Mouse (Mus musculus) gastrocnemius, adult 8-10 months (tissue): Measurements from ENCODE around the gene Cep83. TPM values are rescaled to one million over a fixed set of nuclear protein-coding genes. Genes with fewer than 3 reads are reported as not detected.
A peak's percentile ranks its signal among the peaks of the same experiment; 100 is the strongest.
"Not testable (repeated sequence)": the region's sequence is repeated elsewhere in the genome, so short reads cannot be mapped to it uniquely, and the experiment has no call there.

Experiments
- DNase-seq, 2 experiments: peaks; one replicate each; pipeline ENCODE4 v3.0.0; 2022; ENCODE audit warnings: low spot score in 2 of 2
- total RNA-seq, 4 experiments: library from RNA; stranded (reverse); gene quantifications; 2 replicates each; pipeline ENCODE4 v1.2.4; 2022

The Cep83 gene
- total RNA-seq, result 10 to 100 TPM; 18.8 to 22.1 (median 20.4) TPM

- peak; percentile 79 to 88 for DNase-seq
These were observed at the start of gene Cep83 for GRCm38 (mm10) chr10:94688420-94689175. Gene Cep83, plus strand, starts transcription at chr10:94688654.

- no peak for DNase-seq
These were observed 49.2 kb upstream of the Cep83 start for GRCm38 (mm10) chr10:94639281-94639680.

- DNase-seq, result no peak
These were observed 48.4 kb upstream of the Cep83 start for GRCm38 (mm10) chr10:94640067-94640466.

- no peak for DNase-seq
These were observed 24.4 kb upstream of the Cep83 start for GRCm38 (mm10) chr10:94664036-94664435.

GRCm38 (mm10) chr10:94664455-94664854 is 24.0 kb upstream of the Cep83 start:
- DNase-seq, result no peak

GRCm38 (mm10) chr10:94668147-94668546 is 20.3 kb upstream of the Cep83 start:
- no peak for DNase-seq

GRCm38 (mm10) chr10:94687801-94688419 is 544 bp upstream of the Cep83 start:
- DNase-seq, result no peak

GRCm38 (mm10) chr10:94689176-94689510 is 689 bp downstream of the Cep83 start:
- no peak for DNase-seq

GRCm38 (mm10) chr10:94690376-94690775 is 1.9 kb downstream of the Cep83 start:
- no peak for DNase-seq

- no peak for DNase-seq
These were observed 3.7 kb downstream of the Cep83 start for GRCm38 (mm10) chr10:94692163-94692562.

- no peak for DNase-seq
These were observed 17.3 kb downstream of the Cep83 start for GRCm38 (mm10) chr10:94705643-94706258.

GRCm38 (mm10) chr10:94706695-94707094 is 18.2 kb downstream of the Cep83 start:
- DNase-seq, result no peak

- no peak for DNase-seq
These were observed 21.3 kb downstream of the Cep83 start for GRCm38 (mm10) chr10:94709622-94710319.

GRCm38 (mm10) chr10:94710320-94710695 is 21.9 kb downstream of the Cep83 start:
- DNase-seq, result no peak

- DNase-seq, result no peak
These were observed 31.8 kb downstream of the Cep83 start for GRCm38 (mm10) chr10:94720300-94720699.

GRCm38 (mm10) chr10:94728053-94728452 is 39.6 kb downstream of the Cep83 start:
- DNase-seq, result not testable (repeated sequence)

- DNase-seq, result no peak
These were observed 42.0 kb downstream of the Cep83 start for GRCm38 (mm10) chr10:94730445-94730844.

- DNase-seq, result no peak
These were observed 46.4 kb downstream of the Cep83 start for GRCm38 (mm10) chr10:94734829-94735228.

- DNase-seq, result no peak
These were observed 51.8 kb downstream of the Cep83 start for GRCm38 (mm10) chr10:94740221-94740620.

GRCm38 (mm10) chr10:94741459-94741858 is 53.0 kb downstream of the Cep83 start:
- DNase-seq, result no peak

- peak; percentile 66 to 68 for DNase-seq
These were observed 58.6 kb downstream of the Cep83 start for GRCm38 (mm10) chr10:94747011-94747410.

- DNase-seq, result no peak
These were observed 83.0 kb downstream of the Cep83 start for GRCm38 (mm10) chr10:94771496-94771895.
